Mouse (Mus musculus) stomach, postnatal 0 days (tissue): ENCODE data around the gene Kat14.

Experiments used
- CTCF ChIP-seq: IDR thresholded peaks from 2 replicates; pipeline ENCODE4 v1.5.1; 2016; ENCODE audit warnings: antibody characterized with exemption, low read depth, mild to moderate bottlenecking, moderate library complexity
- EP300 ChIP-seq: optimal IDR thresholded peaks from 2 replicates; pipeline ENCODE3; 2016; ENCODE audit warnings: antibody characterized with exemption

- TF ChIP-seq CTCF, result no peak
- no peak for TF ChIP-seq EP300
Measured at GRCm38 (mm10) chr2:144371566-144371965, 2.8 kb downstream of the Kat14 start.
